In genomic region chr5:100331636-100332035, GRCm38 (mm10) we compare ENCODE assay signal across 19 mouse cellular contexts.
DNase-seq lines count a peak whose midpoint lies in the region; ATAC-seq and TF ChIP-seq lines count a peak whose summit lies in the region.
"Had no signal": no experiment of that assay in that cellular context is flagged by ENCODE, and none has a peak within 500 bp of the region (broad histone marks: within the 10 kb centered on the region; RNA-seq: fewer than 3 reads in every experiment).

No protein-coding gene starts in this region.

- no peak for DNase-seq in hindbrain, embryonic 11.5 days (ENCODE audit: low spot score)
- DNase-seq in hindbrain, postnatal 0 days (ENCODE audit: low spot score): no peak
- DNase-seq in 3T3-L1 (ENCODE audit: low read depth, low spot score): peak; percentile 79
- peak; percentile 31 for DNase-seq in CH12.LX (ENCODE audit: extremely low read depth)
- DNase-seq in right cerebral cortex, postnatal 14 days: no peak
- DNase-seq in right cerebral cortex, adult 2 months (ENCODE audit: low spot score in 2 of 2): no peak
- DNase-seq: adrenal gland, postnatal 10 days; B cell, adult 2 months; cerebellum, adult 11 months; cerebellum, adult 9-10 months; cerebellum, postnatal 25 days; forebrain, postnatal 0 days; gastrocnemius, postnatal 25 days; kidney, adult 18-20 months had no signal

- H3K79me2 ChIP-seq in CH12.LX (replicated peaks; ENCODE audit: control insufficient read depth, extremely low read depth, insufficient read depth, poor library complexity, severe bottlenecking): no peaks in the 10 kb centered on the region

- no peak overlapping the region for H3K4me2 ChIP-seq in hindbrain, embryonic 11.5 days (replicated peaks; ENCODE audit: low read depth, low read length)
- no peak overlapping the region for H3K4me2 ChIP-seq in hindbrain, postnatal 0 days (ENCODE audit: low read depth, low read length)
- no peak overlapping the region for H3K4me2 ChIP-seq in CH12.LX (ENCODE audit: insufficient read depth, low read depth, poor library complexity, severe bottlenecking)
- H3K4me2 ChIP-seq in hindbrain, embryonic 12.5 days (replicated peaks): no peak overlapping the region
- H3K4me2 ChIP-seq: embryonic facial prominence, embryonic 12.5 days; heart, embryonic 12.5 days; hindbrain, embryonic 15.5 days had no signal

- H3K36me3 ChIP-seq in hindbrain, embryonic 11.5 days (ENCODE audit: control insufficient read depth, insufficient read depth, low read length): no peaks in the 10 kb centered on the region
- no peaks in the 10 kb centered on the region for H3K36me3 ChIP-seq in hindbrain, postnatal 0 days (ENCODE audit: insufficient read depth, low read length)
- H3K36me3 ChIP-seq in CH12.LX (replicated peaks in 1 of 2; ENCODE audit: control insufficient read depth in 1 of 2, insufficient read depth in 1 of 2, low read length in 1 of 2): no peaks in the 10 kb centered on the region
- H3K36me3 ChIP-seq in hindbrain, embryonic 12.5 days: no peaks in the 10 kb centered on the region
- H3K36me3 ChIP-seq: embryonic facial prominence, embryonic 12.5 days; heart, embryonic 12.5 days; hindbrain, embryonic 15.5 days had no signal

- no peak overlapping the region for H3K9ac ChIP-seq in hindbrain, embryonic 11.5 days (ENCODE audit: low read depth, low read length)
- H3K9ac ChIP-seq in hindbrain, postnatal 0 days (replicated peaks; ENCODE audit: low read length): no peak overlapping the region
- no peak overlapping the region for H3K9ac ChIP-seq in CH12.LX (ENCODE audit: insufficient read depth, low read depth)
- no peak overlapping the region for H3K9ac ChIP-seq in hindbrain, embryonic 12.5 days
- H3K9ac ChIP-seq: embryonic facial prominence, embryonic 12.5 days; forebrain, postnatal 0 days; heart, embryonic 12.5 days; hindbrain, embryonic 15.5 days had no signal

- dilution Hi-C loops in CH12.LX (cut with MboI; ENCODE audit: extremely low pct_ligation_motif_present, extremely low pct_unique_long_range_greater_than_20kb, low sequenced_read_pairs): no loop called here

- no peak for TF ChIP-seq POLR2A in CH12.LX (IDR thresholded peaks at IDR 0.05; ENCODE audit: low read depth, low read length)

- ATAC-seq in hindbrain, embryonic 11.5 days (ENCODE audit: low FRiP score): peak; percentile 22; the same call in 1 of the 2 replicates
- no peak; the same call in 1 of the 2 replicates for ATAC-seq in hindbrain, postnatal 0 days
- ATAC-seq in hindbrain, embryonic 12.5 days (ENCODE audit: low FRiP score): peak; percentile 32
- ATAC-seq: CD4-positive, CD25-positive, alpha-beta regulatory T cell, adult 4 months; forebrain, postnatal 0 days had no signal

- in situ Hi-C loops in CH12.LX (cut with MboI; ENCODE audit: low pct_ligation_motif_present, low pct_unique_long_range_greater_than_20kb, low sequenced_read_pairs): no loop called here

- no peak for TF ChIP-seq CTCF in hindbrain, postnatal 0 days (IDR thresholded peaks at IDR 0.05; ENCODE audit: low read depth)
- no peak for TF ChIP-seq CTCF in CH12.LX (conservative IDR thresholded peaks at IDR 0.05 in 1 of 2, IDR thresholded peaks at IDR 0.05 in 1 of 2; ENCODE audit: low read depth in 2 of 2, low read length in 2 of 2)

- WGBS in hindbrain, embryonic 11.5 days: 87% methylated on average over 8 of the region's 8 CpGs
- 73% methylated on average over 8 of the region's 8 CpGs for WGBS in hindbrain, postnatal 0 days
- WGBS in hindbrain, embryonic 12.5 days: 78% methylated on average over 8 of the region's 8 CpGs

- no peak for TF ChIP-seq EP300 in CH12.LX (IDR thresholded peaks at IDR 0.05; ENCODE audit: low read length)

- H3K27ac ChIP-seq in hindbrain, embryonic 11.5 days (ENCODE audit: low read depth, low read length): peak overlapping the region; percentile 42; the same call in 1 of the 2 replicates
- H3K27ac ChIP-seq in hindbrain, postnatal 0 days: no peak overlapping the region
- H3K27ac ChIP-seq in CH12.LX (ENCODE audit: insufficient read depth, low read depth): no peak overlapping the region
- no peak overlapping the region for H3K27ac ChIP-seq in hindbrain, embryonic 12.5 days
- H3K27ac ChIP-seq: embryonic facial prominence, embryonic 12.5 days; hindbrain, embryonic 15.5 days had no signal

- no peaks in the 10 kb centered on the region for H3K27me3 ChIP-seq in hindbrain, embryonic 11.5 days (ENCODE audit: control insufficient read depth, insufficient read depth, low read length)
- H3K27me3 ChIP-seq in hindbrain, postnatal 0 days (ENCODE audit: insufficient read depth, low read length): no peaks in the 10 kb centered on the region
- no peaks in the 10 kb centered on the region for H3K27me3 ChIP-seq in CH12.LX (replicated peaks)
- H3K27me3 ChIP-seq in hindbrain, embryonic 12.5 days: peaks cover 3% of the 10 kb centered on the region; the same call in 1 of the 2 replicates
- H3K27me3 ChIP-seq: embryonic facial prominence, embryonic 12.5 days; hindbrain, embryonic 15.5 days had no signal

- H3K9me3 ChIP-seq in hindbrain, embryonic 11.5 days (ENCODE audit: control insufficient read depth, low read length): no peaks in the 10 kb centered on the region
- H3K9me3 ChIP-seq in hindbrain, postnatal 0 days (ENCODE audit: low read length): no peaks in the 10 kb centered on the region
- no peaks in the 10 kb centered on the region for H3K9me3 ChIP-seq in CH12.LX (replicated peaks; ENCODE audit: low read length)
- no peaks in the 10 kb centered on the region for H3K9me3 ChIP-seq in hindbrain, embryonic 12.5 days (replicated peaks)
- H3K9me3 ChIP-seq: embryonic facial prominence, embryonic 12.5 days; heart, embryonic 12.5 days; hindbrain, embryonic 15.5 days had no signal

- H3K4me1 ChIP-seq in hindbrain, embryonic 11.5 days (replicated peaks; ENCODE audit: control insufficient read depth, insufficient read depth, low read length): no peaks in the 10 kb centered on the region
- no peaks in the 10 kb centered on the region for H3K4me1 ChIP-seq in hindbrain, postnatal 0 days (ENCODE audit: insufficient read depth, low read length)
- peaks cover 11 to 33% of the 10 kb centered on the region in 2 experiments for H3K4me1 ChIP-seq in CH12.LX (ENCODE audit: control insufficient read depth in 1 of 2, insufficient read depth in 2 of 2)
- peaks cover 11% of the 10 kb centered on the region for H3K4me1 ChIP-seq in hindbrain, embryonic 12.5 days
- H3K4me1 ChIP-seq: embryonic facial prominence, embryonic 12.5 days; hindbrain, embryonic 15.5 days had no signal

- no peak overlapping the region for H3K4me3 ChIP-seq in hindbrain, embryonic 11.5 days (ENCODE audit: low read depth, low read length)
- no peak overlapping the region for H3K4me3 ChIP-seq in hindbrain, postnatal 0 days (ENCODE audit: low read length)
- H3K4me3 ChIP-seq in CH12.LX (replicated peaks in 1 of 3; ENCODE audit: low read depth in 2 of 3, low read length in 2 of 3, poor library complexity in 1 of 3): peak overlapping the region in 1 of 3 experiments; percentile 25
- no peak overlapping the region for H3K4me3 ChIP-seq in hindbrain, embryonic 12.5 days
- H3K4me3 ChIP-seq: embryonic facial prominence, embryonic 12.5 days; heart, embryonic 12.5 days; hindbrain, embryonic 15.5 days had no signal

- TF ChIP-seq RAD21 in CH12.LX (IDR thresholded peaks at IDR 0.05; ENCODE audit: low read depth, low read length): no peak

TF ChIP-seq in CH12.LX, 34 proteins besides CTCF, POLR2A, EP300 and RAD21:
- TF ChIP-seq USF2 (conservative IDR thresholded peaks at IDR 0.05; ENCODE audit: low read depth, low read length) (no peak), ZNF384 (IDR thresholded peaks at IDR 0.05; ENCODE audit: low read depth, low read length) (no peak), GABPA (IDR thresholded peaks at IDR 0.05; ENCODE audit: insufficient replicate concordance, low read depth, low read length) (no peak), NRF1 (IDR thresholded peaks at IDR 0.05; ENCODE audit: low read depth, low read length) (no peak), SMC3 (IDR thresholded peaks at IDR 0.05; ENCODE audit: low read depth, low read length) (no peak), ZKSCAN1 (IDR thresholded peaks at IDR 0.05; ENCODE audit: borderline replicate concordance, low read depth, low read length) (no peak)

Comparison
In these comparisons a context has a peak if more than half of its experiments do, and no peak if none do; other contexts are left out.
1. DNase-seq: peak in 3T3-L1 (single experiment) and CH12.LX (single experiment); none in hindbrain, embryonic 11.5 days (single experiment), hindbrain, postnatal 0 days (single experiment), right cerebral cortex, postnatal 14 days (single experiment) and right cerebral cortex, adult 2 months (0 of 2).